Mouse (Mus musculus) megakaryocyte, embryonic 14.5 days (primary cell): ENCODE data around the gene Atp1a4. TPM values are rescaled to one million over a fixed set of nuclear protein-coding genes. Genes with fewer than 3 reads are reported as not detected.
A peak's percentile ranks its signal among the peaks of the same experiment; 100 is the strongest.

Experiments
- H3K27me3 ChIP-seq: replicated peaks from 2 replicates; pipeline ENCODE3; 2012; ENCODE audit warnings: inconsistent platforms
- H3K36me3 ChIP-seq: replicated peaks from 2 replicates; pipeline ENCODE3; 2012; ENCODE audit warnings: low read length, inconsistent platforms, mixed read lengths
- H3K4me1 ChIP-seq: 2 replicates; pipeline ENCODE4 v1.6.1; 2012; ENCODE audit warnings: inconsistent platforms
- H3K4me3 ChIP-seq: replicated peaks from 2 replicates; pipeline ENCODE3; 2012; ENCODE audit warnings: moderate library complexity, mild to moderate bottlenecking, inconsistent platforms
- H3K9me3 ChIP-seq: 2 replicates; pipeline ENCODE4 v1.6.1; 2012; ENCODE audit warnings: inconsistent platforms
- FLI1 ChIP-seq: IDR thresholded peaks from 2 replicates; pipeline ENCODE4 v1.6.1; 2012; ENCODE audit warnings: low read length, inconsistent platforms, mixed read lengths
- GATA1 ChIP-seq: IDR thresholded peaks from 3 replicates; pipeline ENCODE4 v1.6.1; 2012; ENCODE audit warnings: mixed read lengths, low read length, inconsistent platforms, borderline replicate concordance
- polyA plus RNA-seq: library from polyadenylated mRNA; stranded (reverse); fragments of >175 nt; gene quantifications from 2 replicates; pipeline ENCODE4 v1.2.3, GENCODE M21; 2012; ENCODE audit warnings: low replicate concordance; ENCODE audit not compliant: insufficient read depth

Atp1a4 gene
- polyA plus RNA-seq, 1 experiment, result not detected

DNA sequence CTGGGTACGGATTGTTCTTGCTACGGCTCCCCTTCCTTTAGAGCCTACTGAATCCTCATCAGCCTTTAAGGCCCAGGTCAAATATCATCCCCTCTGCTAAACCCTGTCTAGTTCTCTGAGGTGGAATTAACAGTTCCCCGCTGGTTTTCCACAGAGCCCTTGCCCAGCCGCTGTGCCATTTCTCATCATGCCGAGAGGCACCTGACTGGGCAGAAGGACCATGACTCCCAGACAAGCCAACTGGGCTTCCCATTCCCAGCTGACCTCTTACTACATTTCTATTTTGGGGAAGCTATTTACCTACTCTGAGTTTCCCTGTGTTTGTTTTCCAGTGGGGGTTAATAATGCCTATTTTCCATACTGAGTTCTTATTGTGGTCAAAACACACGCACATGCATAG, 24.9 kb upstream of the Atp1a4 start:
- H3K36me3 ChIP-seq, result no peaks in the 10 kb centered on the region
- TF ChIP-seq GATA1, result no peak
- TF ChIP-seq FLI1, result no peak
- peaks cover 67% of the 10 kb centered on the region for H3K27me3 ChIP-seq
- no peak overlapping the region for H3K4me3 ChIP-seq
- no peaks in the 10 kb centered on the region for H3K9me3 ChIP-seq
- peaks cover 22% of the 10 kb centered on the region; the same call in 1 of the 2 replicates for H3K4me1 ChIP-seq

DNA sequence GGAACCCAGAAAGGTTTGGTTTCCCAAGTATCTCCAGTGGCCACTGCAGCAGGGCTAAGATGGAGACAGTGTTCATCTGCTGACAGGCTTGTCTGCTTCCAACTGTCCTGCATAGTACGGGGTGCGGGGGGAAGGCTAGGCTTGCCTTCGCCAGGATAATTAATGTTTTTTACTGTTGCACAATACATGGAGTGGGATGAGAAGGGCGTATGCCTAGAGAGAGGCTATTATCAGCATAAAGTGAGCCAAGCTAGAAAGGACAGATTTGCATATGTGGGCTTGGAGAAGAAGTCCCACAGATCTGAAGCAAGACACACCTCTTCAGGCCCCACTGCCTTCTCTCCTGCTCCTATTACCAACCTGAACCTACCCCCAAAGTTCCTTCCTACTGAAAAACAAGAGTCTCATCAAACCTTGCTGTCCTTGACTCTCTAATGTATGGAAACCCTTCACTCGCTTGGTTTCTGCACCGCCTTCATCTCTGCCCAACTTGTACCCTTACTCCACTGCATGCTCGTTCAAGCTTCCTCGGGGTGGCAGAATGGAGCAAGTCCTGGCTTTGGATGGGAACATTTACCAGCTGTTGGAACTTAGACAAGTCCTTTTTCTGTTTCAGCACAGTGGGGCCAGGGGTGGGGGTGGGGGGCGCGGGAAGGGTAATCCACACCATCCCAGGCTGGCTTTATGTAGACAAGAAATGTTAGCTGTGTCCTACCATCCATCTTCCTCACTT, 23.5 kb upstream of the Atp1a4 start:
- peaks cover 36% of the 10 kb centered on the region for H3K4me1 ChIP-seq
- H3K4me3 ChIP-seq, result no peak overlapping the region
- H3K9me3 ChIP-seq, result no peaks in the 10 kb centered on the region
- TF ChIP-seq GATA1, result no peak
- TF ChIP-seq FLI1, result no peak
- H3K36me3 ChIP-seq, result no peaks in the 10 kb centered on the region
- peaks cover 61% of the 10 kb centered on the region for H3K27me3 ChIP-seq

- Histone ChIP-seq H3K9me3 (no peaks in the 10 kb centered on the region), H3K4me1 (peaks cover 40% of the 10 kb centered on the region), H3K36me3 (no peaks in the 10 kb centered on the region), H3K27me3 (peaks cover 46% of the 10 kb centered on the region), H3K4me3 (peak overlapping the region; percentile 62)
- TF ChIP-seq GATA1, result no peak
- TF ChIP-seq FLI1, result no peak
Measured at GRCm38 (mm10) chr1:172279768-172280509, 21.7 kb upstream of the Atp1a4 start.

DNA sequence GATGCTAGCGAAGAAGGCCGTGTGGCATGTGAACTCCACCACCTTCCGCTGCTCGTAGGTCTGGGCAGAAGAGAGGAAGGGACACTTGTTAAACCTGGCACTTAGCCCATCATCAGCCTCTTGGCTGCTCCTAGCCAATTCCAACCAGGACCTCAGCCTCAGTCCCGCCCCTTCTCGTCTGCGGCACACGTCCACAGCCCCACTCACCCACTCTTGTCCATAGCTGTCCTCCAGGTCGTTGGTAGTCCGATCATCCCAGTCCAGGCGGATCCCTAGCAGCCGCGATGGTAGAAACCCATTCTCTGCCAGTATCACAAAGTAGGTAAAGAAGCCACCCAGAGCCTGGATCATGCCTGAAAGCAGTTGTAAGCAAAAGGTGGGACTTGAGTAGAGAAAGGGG, 20.1 kb upstream of the Atp1a4 start:
- H3K4me3 ChIP-seq, result no peak overlapping the region
- peaks cover 44% of the 10 kb centered on the region for H3K4me1 ChIP-seq
- TF ChIP-seq FLI1 (no peak), GATA1 (no peak)
- peaks cover 36% of the 10 kb centered on the region for H3K27me3 ChIP-seq
- no peaks in the 10 kb centered on the region for H3K36me3 ChIP-seq
- H3K9me3 ChIP-seq, result no peaks in the 10 kb centered on the region

DNA sequence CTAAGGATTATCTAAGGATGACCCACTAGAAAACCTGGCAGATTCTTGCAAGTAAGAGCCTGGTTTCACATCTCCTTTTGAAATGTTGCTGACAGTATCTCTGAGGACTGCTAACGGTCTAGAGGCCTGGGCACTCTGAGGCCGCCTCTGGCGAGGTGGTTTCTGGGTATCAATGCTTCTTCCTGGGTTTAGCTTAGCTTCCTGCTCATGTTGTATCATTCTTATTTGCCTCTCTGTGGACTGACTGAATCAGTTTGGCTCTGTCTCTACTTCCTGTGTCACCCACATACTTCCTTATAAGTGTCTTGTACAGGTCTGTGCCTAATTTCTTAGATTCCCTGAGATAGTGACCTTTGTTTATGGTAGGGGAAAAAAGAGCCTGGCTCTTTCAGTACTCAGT, 19.0 kb upstream of the Atp1a4 start:
- no peak overlapping the region for H3K4me3 ChIP-seq
- TF ChIP-seq FLI1, result no peak
- no peak for TF ChIP-seq GATA1
- no peaks in the 10 kb centered on the region for H3K9me3 ChIP-seq
- H3K27me3 ChIP-seq, result peaks cover 28% of the 10 kb centered on the region
- peaks cover 44% of the 10 kb centered on the region for H3K4me1 ChIP-seq
- H3K36me3 ChIP-seq, result no peaks in the 10 kb centered on the region

- no peaks in the 10 kb centered on the region for H3K36me3 ChIP-seq
- peaks cover 12% of the 10 kb centered on the region for H3K27me3 ChIP-seq
- H3K9me3 ChIP-seq, result no peaks in the 10 kb centered on the region
- H3K4me1 ChIP-seq, result peaks cover 31% of the 10 kb centered on the region
- TF ChIP-seq GATA1, result no peak
- no peak for TF ChIP-seq FLI1
- H3K4me3 ChIP-seq, result no peak overlapping the region
Measured at GRCm38 (mm10) chr1:172274547-172274946, 16.3 kb upstream of the Atp1a4 start.

- TF ChIP-seq GATA1 (no peak), FLI1 (no peak)
- Histone ChIP-seq H3K9me3 (no peaks in the 10 kb centered on the region), H3K36me3 (no peaks in the 10 kb centered on the region), H3K27me3 (peaks cover 8% of the 10 kb centered on the region), H3K4me1 (peaks cover 29% of the 10 kb centered on the region), H3K4me3 (no peak overlapping the region)
Measured at GRCm38 (mm10) chr1:172274116-172274515, 15.9 kb upstream of the Atp1a4 start.

GRCm38 (mm10) chr1:172273386-172273785, 15.2 kb upstream of the Atp1a4 start:
- Histone ChIP-seq H3K4me1 (peaks cover 24% of the 10 kb centered on the region), H3K27me3 (peaks cover 6% of the 10 kb centered on the region), H3K4me3 (no peak overlapping the region), H3K9me3 (no peaks in the 10 kb centered on the region), H3K36me3 (no peaks in the 10 kb centered on the region)
- TF ChIP-seq GATA1, result no peak
- TF ChIP-seq FLI1, result no peak

GRCm38 (mm10) chr1:172271765-172272164, 13.6 kb upstream of the Atp1a4 start:
- H3K27me3 ChIP-seq, result peaks cover 6% of the 10 kb centered on the region
- no peak overlapping the region for H3K4me3 ChIP-seq
- H3K9me3 ChIP-seq, result no peaks in the 10 kb centered on the region
- H3K36me3 ChIP-seq, result no peaks in the 10 kb centered on the region
- H3K4me1 ChIP-seq, result peaks cover 8% of the 10 kb centered on the region
- TF ChIP-seq FLI1 (no peak), GATA1 (no peak)

DNA sequence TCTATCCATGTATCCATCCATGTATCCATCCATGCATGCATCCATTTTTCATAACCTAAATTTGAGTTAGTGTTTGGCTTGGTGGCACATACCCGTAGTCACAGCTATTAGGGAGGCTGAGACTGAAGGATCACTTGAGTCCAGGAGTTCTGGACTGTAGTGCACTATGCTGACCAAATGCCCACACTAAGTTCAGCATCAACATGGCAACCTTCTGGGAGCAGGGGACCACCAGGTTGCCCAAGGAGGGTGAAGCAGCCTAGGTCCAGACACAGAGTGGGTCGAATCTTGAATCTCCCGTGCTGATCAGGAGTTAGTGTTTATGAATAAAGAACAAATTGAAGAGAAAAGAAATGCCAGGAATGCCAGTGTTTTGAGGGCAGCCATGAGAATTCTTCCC, 13.0 kb upstream of the Atp1a4 start:
- TF ChIP-seq FLI1 (no peak), GATA1 (no peak)
- peaks cover 4% of the 10 kb centered on the region for H3K4me1 ChIP-seq
- H3K36me3 ChIP-seq, result no peaks in the 10 kb centered on the region
- H3K4me3 ChIP-seq, result no peak overlapping the region
- no peaks in the 10 kb centered on the region for H3K9me3 ChIP-seq
- H3K27me3 ChIP-seq, result peaks cover 6% of the 10 kb centered on the region
